Mouse (Mus musculus): ENCODE results near the gene Ptger2.

The Ptger2 gene

DNA sequence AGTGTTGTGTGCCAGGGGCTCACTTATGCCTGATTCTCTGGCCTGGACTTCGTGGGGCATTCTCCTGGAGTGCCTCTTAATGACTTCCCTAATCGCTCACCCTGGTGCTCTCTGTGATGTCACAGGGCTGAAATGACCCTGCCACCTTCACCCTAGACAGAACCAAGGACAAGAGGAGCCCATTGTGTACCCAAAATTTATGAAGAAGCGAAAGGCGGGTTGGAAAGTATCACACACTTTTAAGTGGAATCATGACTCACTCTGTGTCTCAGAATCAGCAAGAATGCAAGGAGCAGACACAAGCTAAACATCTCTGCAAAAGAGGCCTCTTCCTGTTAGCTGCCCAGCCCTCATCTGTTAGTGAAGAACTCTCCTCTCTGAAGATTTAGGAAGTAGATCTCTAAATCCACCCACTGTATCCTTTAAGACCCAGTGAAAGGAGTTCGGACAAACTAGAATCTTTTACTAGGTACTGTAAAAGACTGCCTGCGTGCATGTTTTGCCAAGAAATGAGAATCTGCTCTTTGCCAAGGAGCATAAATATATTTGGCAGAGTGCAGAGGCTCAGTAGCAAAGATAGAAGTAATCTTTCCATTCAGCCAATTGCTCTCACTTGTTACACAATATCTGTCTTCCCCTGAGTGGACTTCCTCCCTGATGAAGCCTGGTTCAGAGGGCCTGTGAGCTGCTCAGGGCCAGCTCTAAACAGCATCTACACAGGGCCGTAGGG is 61.9 kb downstream of the Ptger2 start:
- peak in 1 of 2 experiments; percentile 7 for DNase-seq (ENCODE audit: low spot score in 2 of 2)

DNA sequence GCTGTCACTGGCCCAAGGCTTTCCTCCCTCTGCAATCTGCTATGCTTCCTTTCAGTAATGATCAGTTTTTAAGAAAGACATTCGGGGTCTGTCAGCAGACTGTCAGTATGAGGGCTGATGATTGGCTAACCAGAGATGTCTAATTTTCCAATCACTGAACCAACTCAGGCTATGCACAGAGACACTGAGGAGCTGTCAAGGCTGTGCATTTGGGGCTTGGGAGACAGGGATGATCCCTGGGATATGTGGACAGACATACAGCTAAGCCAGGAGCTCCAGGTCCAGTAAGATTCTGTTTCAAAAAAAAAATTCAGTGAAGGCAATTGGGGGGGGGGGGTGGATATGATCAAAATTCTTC is 62.4 kb downstream of the Ptger2 start:
- DNase-seq (ENCODE audit: low spot score in 2 of 2): no peak

DNA sequence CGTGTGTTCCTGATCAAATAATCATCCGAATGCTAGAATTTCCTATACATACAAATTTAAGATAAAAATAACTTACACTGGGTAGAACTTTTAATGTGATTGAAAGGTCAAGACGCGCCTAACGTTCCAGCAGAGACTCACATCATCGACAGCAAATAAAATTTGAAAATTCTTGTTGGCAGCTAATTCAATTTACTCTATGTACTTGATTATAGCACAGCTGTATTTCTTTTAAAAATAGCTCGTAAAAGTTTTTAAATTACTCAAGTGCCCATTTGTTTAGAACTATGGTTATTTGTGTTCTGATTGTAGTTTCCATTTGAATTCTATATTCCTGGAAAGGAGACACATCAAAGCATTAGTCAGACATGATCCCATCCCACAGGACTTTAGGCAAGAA is 63.1 kb downstream of the Ptger2 start:
- no peak for DNase-seq (ENCODE audit: low spot score in 2 of 2)
